16 mouse cellular contexts compared by ENCODE assay signal in the genomic region with DNA sequence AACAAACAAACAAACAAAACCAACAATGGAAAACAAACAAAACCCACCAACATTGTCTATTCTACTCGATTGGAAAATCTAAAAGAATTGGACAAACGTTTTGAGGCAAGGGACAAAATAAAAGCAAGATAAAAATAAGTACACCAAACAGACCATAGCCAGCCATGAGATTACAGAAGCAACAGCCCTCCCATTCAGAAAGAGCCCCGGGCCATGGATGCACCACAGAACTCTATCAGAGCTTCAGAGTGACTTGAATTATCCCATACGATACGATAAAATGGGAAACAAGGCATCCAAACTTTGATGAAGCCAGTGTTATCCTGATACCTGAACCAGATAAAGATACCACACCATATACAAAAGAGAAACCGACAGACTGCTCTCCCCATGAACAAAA.
"Had no signal": no experiment of that assay in that cellular context is flagged by ENCODE, and none has a peak within 500 bp of the region (broad histone marks: within the 10 kb centered on the region; RNA-seq: fewer than 3 reads in every experiment).

No protein-coding gene starts in this region.

- DNase-seq: heart, postnatal 10 days; heart, postnatal 14 days; heart, postnatal 36 days; heart, postnatal 4 days; kidney, adult 11 months; kidney, adult 18-20 months; kidney, adult 2 months; kidney, adult 8-10 months; kidney, adult 9 months; kidney, postnatal 10 days; kidney, postnatal 14 days; kidney, postnatal 25 days; kidney, postnatal 36 days; kidney, postnatal 4 days; layer of hippocampus, adult 9-11 months; layer of hippocampus, postnatal 36 days had no signal
